8 mouse cellular contexts compared by ENCODE assay signal in the genomic region with DNA sequence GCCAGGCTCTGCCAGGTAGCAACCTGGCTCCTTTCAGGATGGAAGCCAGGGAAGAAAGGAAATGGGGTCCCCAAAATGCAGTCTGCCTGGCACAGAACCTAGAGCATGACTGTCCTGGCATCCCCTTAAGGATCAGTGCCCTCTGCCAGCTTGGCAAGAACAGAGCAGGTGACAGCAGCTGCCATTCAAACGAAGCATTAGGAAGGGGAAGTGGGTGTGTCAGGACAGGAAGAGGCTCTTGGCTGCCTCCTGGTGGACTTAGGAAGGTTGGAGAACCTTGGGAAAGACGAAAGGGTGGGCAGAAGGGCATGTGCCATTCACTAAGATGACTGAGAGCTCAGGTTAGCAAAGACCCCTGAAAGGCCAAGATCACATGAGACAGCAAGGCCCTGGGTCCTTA. TPM values are rescaled to one million over a fixed set of nuclear protein-coding genes. Genes with fewer than 3 reads are reported as not detected.
A peak's percentile ranks its signal among the peaks of the same experiment; 100 is the strongest.
DNase-seq lines count a peak whose midpoint lies in the region; ATAC-seq lines count a peak whose summit lies in the region.

No protein-coding gene starts in this region.

- no peak for ATAC-seq in inflammation-experienced regulatory T-cells, adult 6 months

- peaks cover 74% of the 10 kb centered on the region for H3K4me1 ChIP-seq in embryonic facial prominence, embryonic 10.5 days

- peaks cover 23% of the 10 kb centered on the region for H3K36me3 ChIP-seq in embryonic facial prominence, embryonic 10.5 days (replicated peaks)

- peak; percentile 36 to 44 for DNase-seq in kidney, postnatal 25 days
- no peak for DNase-seq in kidney, adult 8-10 months
- DNase-seq in MN1 (ENCODE audit: low spot score), result peak; percentile 53
- peak; percentile 24 for DNase-seq in embryonic facial prominence, embryonic 10.5 days (ENCODE audit: low spot score)
- peak; percentile 71 for DNase-seq in lung, postnatal 36 days
- peak; percentile 64 for DNase-seq in thymus, postnatal 4 days
- no peak for DNase-seq in right cerebral cortex, postnatal 14 days

- H3K4me3 ChIP-seq in embryonic facial prominence, embryonic 10.5 days, result no peak overlapping the region

- 24% methylated on average over 2 of the region's 2 CpGs for WGBS in embryonic facial prominence, embryonic 10.5 days

- peak overlapping the region; percentile 69; the same call in 1 of the 2 replicates for H3K27ac ChIP-seq in embryonic facial prominence, embryonic 10.5 days (replicated peaks)

- H3K27me3 ChIP-seq in embryonic facial prominence, embryonic 10.5 days (replicated peaks; ENCODE audit: low read depth, poor library complexity, severe bottlenecking), result 0 out of 2 replicates have a peak, but pooled peaks cover 12% of the 10 kb centered on the region

- no peaks in the 10 kb centered on the region for H3K9me3 ChIP-seq in embryonic facial prominence, embryonic 10.5 days

RNA-seq across cellular contexts. Expression of a gene that starts 20.2 kb away (rescaled TPM):
- polyA plus RNA-seq in embryonic facial prominence, embryonic 10.5 days (2016; fragmentation: Nextera tagmentation; extraction: Ambion mirVana), result 49.6 and 52.9 TPM in 2 replicates
- polyA plus RNA-seq in inflammation-experienced regulatory T-cells, adult 6 months (2017; shearing (Covaris generic)), result 1 to 10 TPM; 6.8 to 8.2 (median 7.7) TPM

RNA-seq across cellular contexts. Expression of a gene that starts 20.3 kb away (rescaled TPM):
- 38.2 and 39.6 TPM in 2 replicates for polyA plus RNA-seq in embryonic facial prominence, embryonic 10.5 days (2016; fragmentation: Nextera tagmentation; extraction: Ambion mirVana)
- 10 to 100 TPM; 18.7 to 39.7 (median 37.9) TPM for polyA plus RNA-seq in inflammation-experienced regulatory T-cells, adult 6 months (2017; shearing (Covaris generic))

RNA-seq across cellular contexts. Expression of a gene that starts 24.6 kb away (rescaled TPM):
- polyA plus RNA-seq in embryonic facial prominence, embryonic 10.5 days (2016; fragmentation: Nextera tagmentation; extraction: Ambion mirVana), result 145 and 155 TPM in 2 replicates
- polyA plus RNA-seq in inflammation-experienced regulatory T-cells, adult 6 months (2017; shearing (Covaris generic)), result 10 to 100 TPM; 58.3 to 99.6 (median 68.0) TPM

RNA-seq across cellular contexts. Expression of a gene that starts 38.9 kb away (rescaled TPM):
- 30.1 and 32.4 TPM in 2 replicates for polyA plus RNA-seq in embryonic facial prominence, embryonic 10.5 days (2016; fragmentation: Nextera tagmentation; extraction: Ambion mirVana)
- 1 to 10 TPM in 2 of 3 experiments, under 1 TPM in 1; 0.95 to 7.0 (median 1.5) TPM for polyA plus RNA-seq in inflammation-experienced regulatory T-cells, adult 6 months (2017; shearing (Covaris generic))

RNA-seq across cellular contexts. Expression of a gene that starts 53.5 kb away (rescaled TPM):
- 35.0 and 38.0 TPM in 2 replicates for polyA plus RNA-seq in embryonic facial prominence, embryonic 10.5 days (2016; fragmentation: Nextera tagmentation; extraction: Ambion mirVana)
- polyA plus RNA-seq in inflammation-experienced regulatory T-cells, adult 6 months (2017; shearing (Covaris generic)), result 10 to 100 TPM; 11.9 to 15.3 (median 13.9) TPM

Comparison
In these comparisons a context has a peak if more than half of its experiments do, and no peak if none do; other contexts are left out.
1. DNase-seq: peak in kidney, postnatal 25 days (2 of 2), MN1 (single experiment), embryonic facial prominence, embryonic 10.5 days (single experiment), lung, postnatal 36 days (single experiment) and thymus, postnatal 4 days (single experiment); none in kidney, adult 8-10 months (0 of 2) and right cerebral cortex, postnatal 14 days (single experiment).